Mouse (Mus musculus): Measurements from ENCODE around the gene Nkpd1. TPM values are rescaled to one million over a fixed set of nuclear protein-coding genes. Genes with fewer than 3 reads are reported as not detected.

Nkpd1 gene
- polyA plus RNA-seq, 1 experiment from 2014 or later, result 0.27 TPM

DNA sequence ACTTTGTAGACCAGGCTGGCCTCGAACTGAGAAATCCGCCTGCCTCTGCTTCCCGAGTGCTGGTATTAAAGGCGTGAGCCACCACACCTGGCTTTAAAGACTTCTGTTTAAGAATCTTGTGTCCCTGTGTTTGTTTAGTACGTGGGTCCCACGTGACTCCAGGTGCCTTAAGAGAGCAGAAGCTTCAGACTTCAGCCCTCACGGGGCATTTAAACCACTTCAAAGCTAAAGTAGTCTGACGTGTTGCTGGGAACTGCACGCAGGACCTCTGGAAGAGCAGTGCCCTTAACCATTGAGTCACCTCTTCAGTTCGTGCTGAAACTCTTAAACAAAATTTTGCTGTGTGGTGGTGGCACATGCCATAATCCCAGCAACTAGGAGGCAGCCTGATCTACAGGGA, 31.8 kb downstream of the Nkpd1 start:
- 84% methylated on average over 10 of the region's 10 CpGs for WGBS
- Histone ChIP-seq H3K27me3 (ENCODE audit: control insufficient read depth, insufficient read depth, low read length) (no peaks in the 10 kb centered on the region), H3K4me1 (ENCODE audit: control insufficient read depth, insufficient read depth, low read length) (no peaks in the 10 kb centered on the region)

DNA sequence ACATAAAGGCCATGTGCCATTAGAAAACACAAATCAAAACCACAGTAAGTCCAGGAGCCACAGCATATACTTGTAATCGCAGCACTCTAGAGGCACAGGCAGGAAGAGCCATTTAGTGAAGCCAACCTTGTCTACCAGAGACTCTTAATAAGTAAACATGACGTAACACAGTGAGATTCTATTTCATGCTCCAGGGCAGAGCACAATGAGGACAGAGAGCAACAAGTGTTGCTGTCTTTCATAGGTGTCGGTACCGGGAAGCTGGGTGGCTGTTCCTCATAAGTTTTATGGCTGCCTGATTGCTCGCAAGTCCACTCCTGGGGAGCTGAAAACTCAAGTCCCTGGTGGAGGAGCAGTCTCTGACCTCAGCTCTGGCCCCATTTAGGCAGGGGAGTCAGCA, 34.0 kb downstream of the Nkpd1 start:
- H3K4me1 ChIP-seq (ENCODE audit: control insufficient read depth, insufficient read depth, low read length), result no peaks in the 10 kb centered on the region
- no peak overlapping the region for H3K4me3 ChIP-seq (ENCODE audit: low read length)
- WGBS, result 75% methylated on average over 5 of the region's 5 CpGs
- no peak overlapping the region for H3K9ac ChIP-seq (ENCODE audit: low read depth, low read length)
- no peak overlapping the region for H3K4me2 ChIP-seq (replicated peaks; ENCODE audit: low read depth, low read length)
- H3K27me3 ChIP-seq (ENCODE audit: control insufficient read depth, insufficient read depth, low read length), result no peaks in the 10 kb centered on the region
- no peak overlapping the region for H3K27ac ChIP-seq (ENCODE audit: low read depth, low read length)
- no peak for ATAC-seq (ENCODE audit: low FRiP score, low TSS enrichment)
- H3K36me3 ChIP-seq (ENCODE audit: control insufficient read depth, insufficient read depth, low read length), result peaks cover 17% of the 10 kb centered on the region
- H3K9me3 ChIP-seq (ENCODE audit: control insufficient read depth, low read length), result no peaks in the 10 kb centered on the region

More for the DNA sequence above, 31.8 kb downstream of the Nkpd1 start:
- no peak for ATAC-seq (ENCODE audit: low FRiP score, low TSS enrichment)
- peaks cover 15% of the 10 kb centered on the region for H3K36me3 ChIP-seq (ENCODE audit: control insufficient read depth, insufficient read depth, low read length)
- H3K4me3 ChIP-seq (ENCODE audit: low read length), result no peak overlapping the region
- H3K9ac ChIP-seq (ENCODE audit: low read depth, low read length), result no peak overlapping the region
- no peak overlapping the region for H3K27ac ChIP-seq (ENCODE audit: low read depth, low read length)
- H3K9me3 ChIP-seq (ENCODE audit: control insufficient read depth, low read length), result no peaks in the 10 kb centered on the region
- H3K4me2 ChIP-seq (replicated peaks; ENCODE audit: low read depth, low read length), result no peak overlapping the region

GRCm38 (mm10) chr7:19552443-19552842, 34.8 kb downstream of the Nkpd1 start:
- peaks cover 17% of the 10 kb centered on the region for H3K36me3 ChIP-seq (ENCODE audit: control insufficient read depth, insufficient read depth, low read length)
- no peaks in the 10 kb centered on the region for H3K27me3 ChIP-seq (ENCODE audit: control insufficient read depth, insufficient read depth, low read length)
- no peaks in the 10 kb centered on the region for H3K4me1 ChIP-seq (ENCODE audit: control insufficient read depth, insufficient read depth, low read length)
- no peak overlapping the region for H3K27ac ChIP-seq (ENCODE audit: low read depth, low read length)
- ATAC-seq (ENCODE audit: low FRiP score, low TSS enrichment), result no peak
- H3K4me2 ChIP-seq (replicated peaks; ENCODE audit: low read depth, low read length), result no peak overlapping the region
- no peaks in the 10 kb centered on the region for H3K9me3 ChIP-seq (ENCODE audit: control insufficient read depth, low read length)
- no peak overlapping the region for H3K4me3 ChIP-seq (ENCODE audit: low read length)
- 35% methylated on average over 2 of the region's 2 CpGs for WGBS
- H3K9ac ChIP-seq (ENCODE audit: low read depth, low read length), result no peak overlapping the region

GRCm38 (mm10) chr7:19554168-19554567, 36.5 kb downstream of the Nkpd1 start:
- H3K4me1 ChIP-seq (ENCODE audit: control insufficient read depth, insufficient read depth, low read length), result no peaks in the 10 kb centered on the region
- H3K4me2 ChIP-seq (replicated peaks; ENCODE audit: low read depth, low read length), result no peak overlapping the region
- H3K36me3 ChIP-seq (ENCODE audit: control insufficient read depth, insufficient read depth, low read length), result peaks cover 22% of the 10 kb centered on the region
- no peak overlapping the region for H3K27ac ChIP-seq (ENCODE audit: low read depth, low read length)
- H3K27me3 ChIP-seq (ENCODE audit: control insufficient read depth, insufficient read depth, low read length), result no peaks in the 10 kb centered on the region
- no peak overlapping the region; the same call in 1 of the 2 replicates for H3K9ac ChIP-seq (ENCODE audit: low read depth, low read length)
- H3K9me3 ChIP-seq (ENCODE audit: control insufficient read depth, low read length), result no peaks in the 10 kb centered on the region
- no peak overlapping the region for H3K4me3 ChIP-seq (ENCODE audit: low read length)
- 54% methylated on average over 1 of the region's 1 CpGs for WGBS
- no peak for ATAC-seq (ENCODE audit: low FRiP score, low TSS enrichment)

DNA sequence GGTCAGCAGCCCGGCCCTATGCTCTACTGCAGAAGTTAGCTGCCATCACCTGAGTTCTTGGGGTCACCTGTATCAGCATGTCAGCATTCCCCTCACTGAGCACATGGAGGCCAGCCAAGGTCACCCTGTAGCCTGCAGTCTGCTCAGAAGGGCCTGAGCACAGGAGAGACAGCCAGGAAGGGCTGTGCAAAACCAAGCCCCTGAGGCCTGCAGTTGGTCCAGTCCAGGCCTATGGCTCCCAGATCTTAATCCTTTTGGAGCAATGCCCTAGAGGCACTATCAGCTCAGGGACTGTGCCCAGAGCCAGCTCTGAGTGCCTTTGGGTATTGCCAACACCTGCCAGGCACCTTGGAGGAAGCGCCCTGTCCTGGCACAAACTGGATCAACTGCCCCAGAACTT, 39.4 kb downstream of the Nkpd1 start:
- Histone ChIP-seq H3K27ac (ENCODE audit: low read depth, low read length) (no peak overlapping the region), H3K36me3 (ENCODE audit: control insufficient read depth, insufficient read depth, low read length) (peaks cover 22% of the 10 kb centered on the region)
- 85% methylated on average over 2 of the region's 2 CpGs for WGBS

DNA sequence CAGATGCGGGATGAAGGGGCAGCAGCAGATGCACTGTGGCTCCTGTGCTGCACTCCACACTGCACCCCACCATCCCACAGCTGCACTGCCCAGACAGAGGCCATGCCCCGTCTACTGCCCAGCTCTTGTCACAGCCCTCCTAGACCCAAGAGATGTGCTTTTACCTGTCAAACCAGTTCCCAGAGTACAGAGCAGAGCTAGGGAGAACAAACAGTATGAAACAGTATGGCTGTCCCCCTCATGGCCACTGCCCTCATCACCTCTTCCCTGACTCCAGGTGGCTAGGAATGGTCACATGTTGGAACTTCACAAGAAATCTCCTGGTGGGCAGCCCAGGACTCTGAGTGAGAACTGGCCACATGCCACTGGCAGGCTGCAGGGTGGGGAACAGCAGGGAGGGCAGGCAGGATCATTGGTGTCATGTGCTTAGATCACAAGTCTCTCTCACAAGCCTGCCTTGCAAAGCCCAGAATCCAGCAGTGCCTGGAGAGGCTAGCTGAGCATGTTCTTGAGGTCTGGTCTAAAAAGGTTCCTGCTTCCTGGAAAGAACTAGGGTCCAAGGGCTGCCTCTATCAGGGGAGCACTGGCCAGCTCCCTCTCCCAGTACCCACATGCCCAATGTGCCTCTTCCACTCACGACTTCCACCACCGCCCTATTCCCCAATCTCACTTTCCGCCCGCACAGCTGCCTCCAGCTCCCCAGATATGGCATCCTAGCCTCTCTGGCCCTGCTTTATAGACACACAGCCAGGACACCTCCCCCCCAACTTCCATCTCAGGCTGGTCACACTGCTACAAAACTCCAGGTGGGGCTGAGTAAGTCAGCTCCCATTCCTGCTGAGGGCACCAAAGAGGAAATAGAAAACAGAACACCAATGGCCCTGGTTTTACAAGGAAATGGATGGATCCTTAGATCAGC, 40.6 kb downstream of the Nkpd1 start:
- Histone ChIP-seq H3K27ac (ENCODE audit: low read depth, low read length) (no peak overlapping the region), H3K9ac (ENCODE audit: low read depth, low read length) (no peak overlapping the region), H3K9me3 (ENCODE audit: control insufficient read depth, low read length) (no peaks in the 10 kb centered on the region), H3K4me3 (ENCODE audit: low read length) (no peak overlapping the region), H3K27me3 (ENCODE audit: control insufficient read depth, insufficient read depth, low read length) (no peaks in the 10 kb centered on the region), H3K4me1 (ENCODE audit: control insufficient read depth, insufficient read depth, low read length) (peaks cover 13% of the 10 kb centered on the region), H3K36me3 (ENCODE audit: control insufficient read depth, insufficient read depth, low read length) (peaks cover 17% of the 10 kb centered on the region), H3K4me2 (replicated peaks; ENCODE audit: low read depth, low read length) (no peak overlapping the region)
- WGBS, result 89% methylated on average over 6 of the region's 6 CpGs
- ATAC-seq (ENCODE audit: low FRiP score, low TSS enrichment), result no peak

More for the DNA sequence above, 39.4 kb downstream of the Nkpd1 start:
- ATAC-seq (ENCODE audit: low FRiP score, low TSS enrichment), result no peak
- Histone ChIP-seq H3K9me3 (ENCODE audit: control insufficient read depth, low read length) (no peaks in the 10 kb centered on the region), H3K9ac (ENCODE audit: low read depth, low read length) (no peak overlapping the region), H3K27me3 (ENCODE audit: control insufficient read depth, insufficient read depth, low read length) (no peaks in the 10 kb centered on the region), H3K4me1 (ENCODE audit: control insufficient read depth, insufficient read depth, low read length) (peaks cover 13% of the 10 kb centered on the region), H3K4me2 (replicated peaks; ENCODE audit: low read depth, low read length) (no peak overlapping the region), H3K4me3 (ENCODE audit: low read length) (no peak overlapping the region)

GRCm38 (mm10) chr7:19558965-19559364, 41.3 kb downstream of the Nkpd1 start:
- Histone ChIP-seq H3K27me3 (ENCODE audit: control insufficient read depth, insufficient read depth, low read length) (no peaks in the 10 kb centered on the region), H3K9ac (ENCODE audit: low read depth, low read length) (no peak overlapping the region), H3K27ac (ENCODE audit: low read depth, low read length) (no peak overlapping the region), H3K4me1 (ENCODE audit: control insufficient read depth, insufficient read depth, low read length) (peaks cover 13% of the 10 kb centered on the region), H3K36me3 (ENCODE audit: control insufficient read depth, insufficient read depth, low read length) (peaks cover 12% of the 10 kb centered on the region; the same call in 1 of the 2 replicates), H3K4me2 (replicated peaks; ENCODE audit: low read depth, low read length) (no peak overlapping the region), H3K4me3 (ENCODE audit: low read length) (no peak overlapping the region), H3K9me3 (ENCODE audit: control insufficient read depth, low read length) (no peaks in the 10 kb centered on the region)
- WGBS, result 30% methylated on average over 2 of the region's 2 CpGs
- ATAC-seq (ENCODE audit: low FRiP score, low TSS enrichment), result no peak

GRCm38 (mm10) chr7:19560491-19561260, 43.0 kb downstream of the Nkpd1 start:
- H3K4me1 ChIP-seq (ENCODE audit: control insufficient read depth, insufficient read depth, low read length), result peaks cover 13% of the 10 kb centered on the region
- peak overlapping the region; percentile 94 for H3K9ac ChIP-seq (ENCODE audit: low read depth, low read length)
- no peak for ATAC-seq (ENCODE audit: low FRiP score, low TSS enrichment)
- peak overlapping the region; percentile 62 for H3K4me2 ChIP-seq (replicated peaks; ENCODE audit: low read depth, low read length)
- H3K27ac ChIP-seq (ENCODE audit: low read depth, low read length), result no peak overlapping the region
- H3K27me3 ChIP-seq (ENCODE audit: control insufficient read depth, insufficient read depth, low read length), result no peaks in the 10 kb centered on the region
- WGBS, result 17% methylated on average over 11 of the region's 11 CpGs
- peak overlapping the region; percentile 64 for H3K4me3 ChIP-seq (ENCODE audit: low read length)
- no peaks in the 10 kb centered on the region for H3K9me3 ChIP-seq (ENCODE audit: control insufficient read depth, low read length)
- H3K36me3 ChIP-seq (ENCODE audit: control insufficient read depth, insufficient read depth, low read length), result peaks cover 23% of the 10 kb centered on the region

DNA sequence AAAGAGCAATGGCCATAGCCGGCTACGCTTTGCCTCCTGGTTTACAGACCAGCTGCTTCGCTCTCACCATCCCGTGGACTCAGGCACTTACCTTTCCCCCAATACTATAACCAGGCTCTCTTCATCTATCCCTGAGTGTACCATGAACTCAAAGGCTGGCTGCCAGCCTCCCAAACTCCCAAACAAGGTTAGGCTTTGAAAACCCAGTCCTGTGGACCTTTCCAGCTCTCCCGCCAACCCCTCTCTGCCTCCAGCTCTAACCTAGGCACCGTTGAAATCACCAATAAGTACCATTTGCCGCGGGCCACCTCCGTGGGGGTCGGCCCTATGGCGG, 43.8 kb downstream of the Nkpd1 start:
- H3K36me3 ChIP-seq (ENCODE audit: control insufficient read depth, insufficient read depth, low read length), result peaks cover 21% of the 10 kb centered on the region
- H3K27me3 ChIP-seq (ENCODE audit: control insufficient read depth, insufficient read depth, low read length), result no peaks in the 10 kb centered on the region
- H3K9me3 ChIP-seq (ENCODE audit: control insufficient read depth, low read length), result no peaks in the 10 kb centered on the region
- ATAC-seq (ENCODE audit: low FRiP score, low TSS enrichment), result no peak
- H3K27ac ChIP-seq (ENCODE audit: low read depth, low read length), result no peak overlapping the region
- 1% methylated on average over 11 of the region's 11 CpGs for WGBS
- H3K9ac ChIP-seq (ENCODE audit: low read depth, low read length), result peak overlapping the region; percentile 94
- H3K4me2 ChIP-seq (replicated peaks; ENCODE audit: low read depth, low read length), result peak overlapping the region; percentile 62
- peak overlapping the region; percentile 64 for H3K4me3 ChIP-seq (ENCODE audit: low read length)
- H3K4me1 ChIP-seq (ENCODE audit: control insufficient read depth, insufficient read depth, low read length), result peaks cover 13% of the 10 kb centered on the region

All from kidney, embryonic 14.5 days (tissue).